Mouse (Mus musculus) midbrain, embryonic 11.5 days (tissue): ENCODE results near the gene Arhgap24. TPM values are rescaled to one million over a fixed set of nuclear protein-coding genes. Genes with fewer than 3 reads are reported as not detected.

Experiments
- ATAC-seq: fragments of 200-750 bp; cut with Nextera tagmentation; 2 replicates; pipeline ENCODE4 v1.8.0; 2017; ENCODE audit warnings: moderate TSS enrichment, moderate library complexity; ENCODE audit not compliant: low FRiP score
- DNase-seq: peaks from one replicate; pipeline ENCODE4 v3.0.0; 2015; ENCODE audit warnings: low spot score; ENCODE audit errors: missing footprints
- H3K27ac ChIP-seq: fragments of 300-500 bp; sonication (generic); 2 replicates; pipeline ENCODE4 v1.5.1; 2014; ENCODE audit warnings: low read depth, low read length
- H3K27me3 ChIP-seq: fragments of 300-500 bp; sonication (generic); 2 replicates; pipeline ENCODE4 v1.6.1; 2014; ENCODE audit warnings: mild to moderate bottlenecking, low read length, moderate library complexity, mixed read lengths; ENCODE audit not compliant: control insufficient read depth, insufficient read depth
- H3K36me3 ChIP-seq: fragments of 300-500 bp; sonication (generic); 2 replicates; pipeline ENCODE4 v1.6.1; 2014; ENCODE audit warnings: mild to moderate bottlenecking, low read length, moderate library complexity, mixed read lengths; ENCODE audit not compliant: control insufficient read depth, insufficient read depth
- H3K4me1 ChIP-seq: fragments of 300-500 bp; sonication (generic); 2 replicates; pipeline ENCODE4 v1.6.1; 2014; ENCODE audit warnings: low read length; ENCODE audit not compliant: control insufficient read depth, insufficient read depth
- H3K4me2 ChIP-seq: fragments of 300-500 bp; sonication (generic); 2 replicates; pipeline ENCODE4 v1.6.1; 2014; ENCODE audit warnings: mild to moderate bottlenecking, moderate library complexity
- H3K4me3 ChIP-seq: fragments of 300-500 bp; sonication (generic); 2 replicates; pipeline ENCODE4 v1.5.1; 2014; ENCODE audit warnings: low read depth, low read length
- H3K9ac ChIP-seq: fragments of 300-500 bp; sonication (generic); 2 replicates; pipeline ENCODE4 v1.6.1; 2014; ENCODE audit warnings: low read length
- H3K9me3 ChIP-seq: fragments of 300-500 bp; sonication (generic); 2 replicates; pipeline ENCODE4 v1.6.1; 2016; ENCODE audit warnings: low read length; ENCODE audit not compliant: control insufficient read depth
- WGBS: fragments of 180-500 bp; shearing (Covaris S2); extraction: QIAGEN DNeasy Blood & Tissue Kit; methylation state at CpG from one replicate; pipeline ENCODE4 v1.1.7; 2014; 5-methylcytosine and 5-hydroxymethylcytosine counted together
- polyA plus RNA-seq: library from polyadenylated mRNA; unstranded; fragments of >200 nt; fragmentation: Nextera tagmentation; extraction: Ambion mirVana; gene quantifications from 2 replicates; pipeline ENCODE4 v1.2.1, GENCODE M21; 2014

Gene Arhgap24
- polyA plus RNA-seq, 1 experiment from 2014 or later, result 3.4 TPM

- no peak for ATAC-seq
- Histone ChIP-seq H3K27me3 (no peaks in the 10 kb centered on the region), H3K27ac (no peak overlapping the region), H3K36me3 (no peaks in the 10 kb centered on the region), H3K4me3 (no peak overlapping the region), H3K4me1 (peaks cover 6% of the 10 kb centered on the region), H3K9ac (no peak overlapping the region), H3K9me3 (no peaks in the 10 kb centered on the region), H3K4me2 (no peak overlapping the region)
- DNase-seq, result no peak
- WGBS, result 88% methylated on average over 3 of the region's 3 CpGs
Observed at GRCm38 (mm10) chr5:102813271-102813670, 332.1 kb downstream of the Arhgap24 start.

- Histone ChIP-seq H3K4me2 (no peak overlapping the region), H3K9ac (no peak overlapping the region), H3K4me1 (no peaks in the 10 kb centered on the region), H3K36me3 (no peaks in the 10 kb centered on the region), H3K4me3 (no peak overlapping the region), H3K27ac (no peak overlapping the region), H3K27me3 (no peaks in the 10 kb centered on the region), H3K9me3 (no peaks in the 10 kb centered on the region)
- DNase-seq (no peak), ATAC-seq (no peak)
- 85% methylated on average over 7 of the region's 7 CpGs for WGBS
Observed at GRCm38 (mm10) chr5:102817641-102818040, 336.4 kb downstream of the Arhgap24 start.

DNA sequence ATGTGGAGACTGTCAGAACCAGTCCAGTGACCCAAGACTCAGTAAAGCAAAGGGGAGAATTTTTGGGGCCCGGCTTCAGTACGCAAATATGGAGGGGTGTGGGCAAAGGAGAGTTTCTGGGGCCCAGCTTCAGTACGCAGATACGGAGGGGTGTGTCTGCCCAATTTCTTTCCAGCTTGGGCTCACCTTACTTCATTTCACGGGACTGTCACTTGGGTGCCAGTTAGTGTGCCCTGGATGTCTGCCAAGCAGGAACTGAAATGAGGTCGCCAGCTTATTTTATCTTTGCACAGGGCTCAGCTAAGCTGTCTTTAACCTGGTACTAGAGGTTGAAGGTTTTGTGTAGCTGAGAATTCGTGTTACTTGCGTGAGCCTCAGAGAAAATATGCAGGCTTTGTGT, 344.3 kb downstream of the Arhgap24 start:
- no peak for ATAC-seq
- no peak for DNase-seq
- WGBS, result 89% methylated on average over 8 of the region's 8 CpGs
- no peaks in the 10 kb centered on the region for H3K9me3 ChIP-seq
- no peaks in the 10 kb centered on the region for H3K4me1 ChIP-seq
- H3K36me3 ChIP-seq, result no peaks in the 10 kb centered on the region
- no peak overlapping the region for H3K9ac ChIP-seq
- H3K27ac ChIP-seq, result no peak overlapping the region
- no peak overlapping the region for H3K4me2 ChIP-seq
- no peak overlapping the region for H3K4me3 ChIP-seq
- no peaks in the 10 kb centered on the region for H3K27me3 ChIP-seq

- Histone ChIP-seq H3K27me3 (no peaks in the 10 kb centered on the region), H3K9me3 (no peaks in the 10 kb centered on the region), H3K36me3 (no peaks in the 10 kb centered on the region), H3K4me2 (no peak overlapping the region), H3K4me1 (peaks cover 7% of the 10 kb centered on the region; the same call in 1 of the 2 replicates), H3K4me3 (no peak overlapping the region), H3K9ac (no peak overlapping the region), H3K27ac (no peak overlapping the region)
- no peak for ATAC-seq
- 77% methylated on average over 4 of the region's 4 CpGs for WGBS
- DNase-seq, result no peak
Observed at GRCm38 (mm10) chr5:102839071-102839470, 357.9 kb downstream of the Arhgap24 start.

DNA sequence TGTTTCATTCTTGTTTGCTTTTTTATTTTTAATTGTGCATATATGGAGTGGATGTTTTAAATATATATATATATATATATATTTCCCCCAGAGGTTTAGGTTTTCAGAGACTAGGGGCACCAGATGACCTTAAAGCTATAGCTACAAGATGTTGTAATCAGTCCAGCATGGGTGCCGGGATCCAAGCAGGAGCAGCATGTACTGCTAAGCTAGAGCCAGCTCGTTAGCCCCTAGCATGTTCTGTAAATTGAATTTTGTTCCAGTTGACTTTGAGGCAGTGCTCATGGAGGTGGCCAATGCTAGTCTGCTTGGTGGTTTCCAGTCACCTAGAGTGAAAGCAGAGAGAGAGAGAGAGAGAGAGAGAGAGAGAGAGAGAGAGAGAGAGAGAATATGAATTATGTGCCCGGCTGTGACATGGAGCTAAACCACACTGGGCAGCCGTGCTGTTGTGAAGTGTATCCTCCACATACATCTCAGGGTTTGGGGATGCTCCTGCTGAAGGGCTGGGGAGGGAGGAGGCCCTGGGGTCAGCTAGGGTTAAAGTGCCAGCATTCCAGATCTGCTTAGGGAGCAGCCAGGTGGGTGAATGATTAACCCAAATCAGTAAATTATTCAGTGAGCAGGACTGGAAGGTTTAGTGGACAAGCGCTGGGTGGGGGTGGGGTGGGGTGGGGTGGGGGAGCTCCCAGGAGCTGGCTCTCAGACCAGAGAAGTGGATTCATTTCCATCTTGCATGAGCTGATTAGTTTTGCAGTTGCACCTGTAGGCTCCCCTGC, 362.9 kb downstream of the Arhgap24 start:
- peaks cover 14% of the 10 kb centered on the region; the same call in 1 of the 2 replicates for H3K4me1 ChIP-seq
- H3K36me3 ChIP-seq, result no peaks in the 10 kb centered on the region
- no peak overlapping the region for H3K9ac ChIP-seq
- ATAC-seq (0 out of 2 replicates have a peak, but pooled peaks have one; percentile 9), DNase-seq (no peak)
- no peak overlapping the region for H3K27ac ChIP-seq
- no peaks in the 10 kb centered on the region for H3K9me3 ChIP-seq
- WGBS, result 42% methylated on average over 5 of the region's 5 CpGs
- no peak overlapping the region for H3K4me3 ChIP-seq
- no peak overlapping the region for H3K4me2 ChIP-seq
- H3K27me3 ChIP-seq, result no peaks in the 10 kb centered on the region

- Histone ChIP-seq H3K4me2 (peak overlapping the region; percentile 73), H3K36me3 (no peaks in the 10 kb centered on the region), H3K4me1 (peaks cover 14% of the 10 kb centered on the region; the same call in 1 of the 2 replicates), H3K27ac (no peak overlapping the region), H3K27me3 (no peaks in the 10 kb centered on the region), H3K9me3 (no peaks in the 10 kb centered on the region), H3K4me3 (peak overlapping the region; percentile 38), H3K9ac (peak overlapping the region; percentile 55)
- WGBS, result under 1% methylated on average over 21 of the region's 21 CpGs
- DNase-seq (peak; percentile 94), ATAC-seq (peak; percentile 95)
Observed at GRCm38 (mm10) chr5:102844731-102845598, 363.8 kb downstream of the Arhgap24 start.

- DNase-seq, result no peak
- Histone ChIP-seq H3K9ac (peak overlapping the region; percentile 55; the same call in 1 of the 2 replicates), H3K27me3 (no peaks in the 10 kb centered on the region)
Observed at GRCm38 (mm10) chr5:102845800-102846199, 364.6 kb downstream of the Arhgap24 start.

GRCm38 (mm10) chr5:102847859-102848258, 366.7 kb downstream of the Arhgap24 start:
- H3K27ac ChIP-seq, result no peak overlapping the region
- ATAC-seq (no peak), DNase-seq (peak; percentile 69)
- no peaks in the 10 kb centered on the region for H3K27me3 ChIP-seq
- WGBS, result 70% methylated on average over 4 of the region's 4 CpGs
- H3K36me3 ChIP-seq, result no peaks in the 10 kb centered on the region
- H3K4me2 ChIP-seq, result no peak overlapping the region
- peaks cover 7% of the 10 kb centered on the region; the same call in 1 of the 2 replicates for H3K4me1 ChIP-seq
- no peak overlapping the region for H3K4me3 ChIP-seq
- H3K9me3 ChIP-seq, result no peaks in the 10 kb centered on the region
- no peak overlapping the region for H3K9ac ChIP-seq

More at GRCm38 (mm10) chr5:102845800-102846199, 364.6 kb downstream of the Arhgap24 start:
- peak overlapping the region; percentile 73 for H3K4me2 ChIP-seq
- H3K4me1 ChIP-seq, result peaks cover 10% of the 10 kb centered on the region; the same call in 1 of the 2 replicates
- ATAC-seq, result no peak
- 17% methylated on average over 11 of the region's 11 CpGs for WGBS
- no peaks in the 10 kb centered on the region for H3K36me3 ChIP-seq
- H3K9me3 ChIP-seq, result no peaks in the 10 kb centered on the region
- H3K27ac ChIP-seq, result no peak overlapping the region
- H3K4me3 ChIP-seq, result peak overlapping the region; percentile 38

- ATAC-seq, result no peak
- 88% methylated on average over 2 of the region's 2 CpGs for WGBS
Observed at GRCm38 (mm10) chr5:102851761-102852160, 370.6 kb downstream of the Arhgap24 start.

More at GRCm38 (mm10) chr5:102851761-102852160, 370.6 kb downstream of the Arhgap24 start:
- Histone ChIP-seq H3K9me3 (no peaks in the 10 kb centered on the region), H3K9ac (no peak overlapping the region), H3K36me3 (no peaks in the 10 kb centered on the region), H3K27ac (no peak overlapping the region), H3K4me3 (no peak overlapping the region), H3K27me3 (no peaks in the 10 kb centered on the region), H3K4me1 (no peaks in the 10 kb centered on the region), H3K4me2 (no peak overlapping the region)
- DNase-seq, result peak; percentile 10
